Mouse (Mus musculus): Measurements from ENCODE around the gene Pbx1. TPM values are rescaled to one million over a fixed set of nuclear protein-coding genes. Genes with fewer than 3 reads are reported as not detected.

Pbx1 gene
- total RNA-seq, 2 experiments from 2014 or later: 129 to 137 TPM

GRCm38 (mm10) chr1:168393456-168393855, 38.6 kb downstream of the Pbx1 start:
- DNase-seq (ENCODE audit: low spot score in 2 of 2): no peak
- intact Hi-C loops (cut with DNase I): no loop called here

- DNase-seq (ENCODE audit: low spot score in 2 of 2): no peak
- intact Hi-C loops (cut with DNase I): no loop called here
Observed at GRCm38 (mm10) chr1:168392500-168392853, 39.6 kb downstream of the Pbx1 start.

GRCm38 (mm10) chr1:168391617-168392499, 40.2 kb downstream of the Pbx1 start:
- intact Hi-C loops (cut with DNase I): no loop called here
- DNase-seq (ENCODE audit: low spot score in 2 of 2): peak; percentile 52 to 76

GRCm38 (mm10) chr1:168390748-168391147, 41.3 kb downstream of the Pbx1 start:
- DNase-seq (ENCODE audit: low spot score in 2 of 2): no peak
- intact Hi-C loops (cut with DNase I): no loop called here

- intact Hi-C loops (cut with DNase I): no loop called here
- no peak for DNase-seq (ENCODE audit: low spot score in 2 of 2)
Observed at GRCm38 (mm10) chr1:168386159-168386558, 45.9 kb downstream of the Pbx1 start.

GRCm38 (mm10) chr1:168384594-168384955, 47.5 kb downstream of the Pbx1 start:
- no peak for DNase-seq (ENCODE audit: low spot score in 2 of 2)
- intact Hi-C loops (cut with DNase I): no loop called here

GRCm38 (mm10) chr1:168383832-168384593, 48.1 kb downstream of the Pbx1 start:
- intact Hi-C loops (cut with DNase I): no loop called here
- peak in 1 of 2 experiments; percentile 50 for DNase-seq (ENCODE audit: low spot score in 2 of 2)

GRCm38 (mm10) chr1:168382823-168383157, 49.3 kb downstream of the Pbx1 start:
- DNase-seq (ENCODE audit: low spot score in 2 of 2): no peak
- intact Hi-C loops (cut with DNase I): no loop called here

- intact Hi-C loops (cut with DNase I): no loop called here
- DNase-seq (ENCODE audit: low spot score in 2 of 2): no peak
Observed at GRCm38 (mm10) chr1:168382106-168382822, 49.8 kb downstream of the Pbx1 start.

GRCm38 (mm10) chr1:168381451-168381850, 50.6 kb downstream of the Pbx1 start:
- DNase-seq (ENCODE audit: low spot score in 2 of 2): peak in 1 of 2 experiments; percentile 66
- intact Hi-C loops (cut with DNase I): no loop called here

GRCm38 (mm10) chr1:168380241-168380770, 51.8 kb downstream of the Pbx1 start:
- no peak for DNase-seq (ENCODE audit: low spot score in 2 of 2)
- intact Hi-C loops (cut with DNase I): no loop called here

- intact Hi-C loops (cut with DNase I): no loop called here
- no peak for DNase-seq (ENCODE audit: low spot score in 2 of 2)
Observed at GRCm38 (mm10) chr1:168377650-168378049, 54.4 kb downstream of the Pbx1 start.

GRCm38 (mm10) chr1:168376330-168376729, 55.7 kb downstream of the Pbx1 start:
- intact Hi-C loops (cut with DNase I): no loop called here
- peak in 1 of 2 experiments; percentile 42 for DNase-seq (ENCODE audit: low spot score in 2 of 2)

- no peak for DNase-seq (ENCODE audit: low spot score in 2 of 2)
- intact Hi-C loops (cut with DNase I): no loop called here
Observed at GRCm38 (mm10) chr1:168374953-168375600, 57.0 kb downstream of the Pbx1 start.

- intact Hi-C loops (cut with DNase I): no loop called here
- DNase-seq (ENCODE audit: low spot score in 2 of 2): no peak
Observed at GRCm38 (mm10) chr1:168372089-168372488, 60.0 kb downstream of the Pbx1 start.

GRCm38 (mm10) chr1:168370966-168371365, 61.1 kb downstream of the Pbx1 start:
- intact Hi-C loops (cut with DNase I): no loop called here

GRCm38 (mm10) chr1:168366261-168366660, 65.8 kb downstream of the Pbx1 start:
- intact Hi-C loops (cut with DNase I): no loop called here
- no peak for DNase-seq (ENCODE audit: low spot score in 2 of 2)

More at GRCm38 (mm10) chr1:168370966-168371365, 61.1 kb downstream of the Pbx1 start:
- no peak for DNase-seq (ENCODE audit: low spot score in 2 of 2)

GRCm38 (mm10) chr1:168364325-168364724, 67.7 kb downstream of the Pbx1 start:
- intact Hi-C loops (cut with DNase I): no loop called here
- DNase-seq (ENCODE audit: low spot score in 2 of 2): peak in 1 of 2 experiments; percentile 49

- peak in 1 of 2 experiments; percentile 62 for DNase-seq (ENCODE audit: low spot score in 2 of 2)
- intact Hi-C loops (cut with DNase I): no loop called here
Observed at GRCm38 (mm10) chr1:168363053-168363452, 69.0 kb downstream of the Pbx1 start.

Measured in left cerebral cortex, postnatal 25 days (tissue).